Mouse (Mus musculus): ENCODE data around the gene Echdc3.

Echdc3 gene

DNA sequence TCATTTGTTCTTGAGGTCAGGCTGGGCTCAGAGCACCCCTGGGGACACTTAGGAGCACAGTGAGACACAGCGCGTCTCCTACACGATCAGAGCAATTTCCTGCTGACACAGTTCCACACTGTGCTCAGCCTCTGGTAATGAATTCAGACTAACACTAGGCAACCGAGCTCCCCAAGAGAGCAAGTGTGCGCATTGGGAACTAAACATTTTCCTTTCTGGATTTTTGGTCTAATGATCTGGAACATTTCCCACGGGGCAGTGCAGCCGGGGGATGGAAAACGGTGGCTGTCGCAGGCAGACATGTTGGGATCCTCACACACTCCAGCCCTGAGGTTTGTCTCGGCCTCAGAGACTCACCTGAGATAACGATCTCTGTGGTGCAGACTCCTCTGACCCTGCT, 25.4 kb downstream of the Echdc3 start:
- CTCF ChIA-PET: interaction anchor here in 1 of 4 experiments (1.1 kb wide), 1 partner anchor 272 kb away, joined by 3 read pairs; no protein-coding TSS in a partner anchor

GRCm38 (mm10) chr2:6186913-6187312, 25.9 kb downstream of the Echdc3 start:
- POLR2A ChIA-PET: no interaction called here
- CTCF ChIA-PET: interaction anchor here in 1 of 4 experiments (1.1 kb wide), 1 partner anchor 272 kb away, joined by 3 read pairs; no protein-coding TSS in a partner anchor

More for the DNA sequence above, 25.4 kb downstream of the Echdc3 start:
- POLR2A ChIA-PET: no interaction called here

DNA sequence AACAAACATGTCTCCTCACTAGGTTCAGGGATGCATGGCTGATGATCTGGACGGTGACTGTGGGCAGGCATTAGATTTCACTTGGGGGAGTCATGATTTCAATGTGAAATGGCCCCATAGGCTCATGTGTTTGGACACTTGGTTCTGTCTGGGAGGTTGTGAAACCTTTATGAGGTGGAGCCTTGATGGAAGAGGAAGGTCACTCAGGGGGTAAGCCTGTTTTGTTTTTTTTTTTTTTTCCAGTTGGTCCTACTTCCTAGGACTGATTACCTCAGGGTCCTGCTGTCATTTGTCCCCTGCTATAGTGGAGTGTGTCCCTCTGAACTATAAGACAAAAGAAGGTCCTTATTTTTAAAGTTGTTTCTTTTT, 33.1 kb downstream of the Echdc3 start:
- POLR2A ChIA-PET: no interaction called here
- CTCF ChIA-PET: interaction anchor here in 1 of 4 experiments (1.0 kb wide), 1 partner anchor 1100 kb away, joined by 7 read pairs; no protein-coding TSS in a partner anchor

GRCm38 (mm10) chr2:6178901-6179748, 33.7 kb downstream of the Echdc3 start:
- CTCF ChIA-PET: interaction anchor here in 1 of 4 experiments (0.7 to 1.0 kb wide), 2 partner anchors 410 to 1099 kb away, joined by 6 to 7 read pairs; no protein-coding TSS in a partner anchor
- POLR2A ChIA-PET: no interaction called here

DNA sequence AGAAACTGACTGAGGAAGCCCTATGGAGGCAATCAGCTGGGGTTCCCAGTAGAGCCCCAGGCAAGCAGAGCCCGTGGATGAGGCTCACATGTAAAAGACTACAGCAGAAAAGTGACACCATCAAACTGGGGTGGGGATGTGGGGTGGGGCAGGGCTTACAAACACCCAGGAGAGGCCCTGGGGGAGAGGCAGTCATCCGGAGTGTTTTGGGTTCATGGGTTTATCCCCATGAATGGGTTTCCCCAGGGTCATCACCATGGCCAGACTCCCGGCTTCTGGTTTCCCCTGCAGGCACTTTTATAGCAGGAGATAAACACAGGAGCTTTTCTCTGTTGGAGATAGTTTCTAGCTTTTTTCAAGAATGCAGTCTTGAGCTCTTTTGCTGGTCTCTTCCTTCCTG, 39.8 kb downstream of the Echdc3 start:
- ChIA-PET POLR2A (interaction anchor here in 1 of 4 experiments (0.6 to 2.1 kb wide), 3 partner anchors 10 to 105 kb away, joined by 3 to 6 read pairs (median 3); no protein-coding TSS in a partner anchor), CTCF (interaction anchor here in 2 of 4 experiments (0.6 kb wide), 2 partner anchors 8 to 57 kb away, joined by 3 read pairs; no protein-coding TSS in a partner anchor)

GRCm38 (mm10) chr2:6168560-6168959, 44.3 kb downstream of the Echdc3 start:
- POLR2A ChIA-PET: interaction anchor here in 2 of 4 experiments (1.0 to 1.7 kb wide), 3 partner anchors 9 to 120 kb away, joined by 3 to 5 read pairs (median 3); no protein-coding TSS in a partner anchor

GRCm38 (mm10) chr2:6167843-6168558, 44.8 kb downstream of the Echdc3 start:
- CTCF ChIA-PET: interaction anchor here in 2 of 4 experiments (0.7 to 1.5 kb wide), 10 partner anchors 9 to 205 kb away, joined by 3 to 6 read pairs (median 4); no protein-coding TSS in a partner anchor
- POLR2A ChIA-PET: interaction anchor here in 2 of 4 experiments (1.0 to 1.7 kb wide), 4 partner anchors 8 to 120 kb away, joined by 3 to 5 read pairs (median 3); no protein-coding TSS in a partner anchor

More at GRCm38 (mm10) chr2:6168560-6168959, 44.3 kb downstream of the Echdc3 start:
- CTCF ChIA-PET: interaction anchor here in 2 of 4 experiments (1.0 to 1.5 kb wide), 7 partner anchors 10 to 205 kb away, joined by 3 to 6 read pairs (median 4); no protein-coding TSS in a partner anchor

GRCm38 (mm10) chr2:6165771-6166170, 47.1 kb downstream of the Echdc3 start:
- POLR2A ChIA-PET: interaction anchor here in 1 of 4 experiments (1.0 kb wide), 1 partner anchor 29 kb away, joined by 4 read pairs; no protein-coding TSS in a partner anchor
- CTCF ChIA-PET: interaction anchor here in 2 of 4 experiments (0.6 to 0.7 kb wide), 2 partner anchors 7 to 89 kb away, joined by 3 read pairs; no protein-coding TSS in a partner anchor

DNA sequence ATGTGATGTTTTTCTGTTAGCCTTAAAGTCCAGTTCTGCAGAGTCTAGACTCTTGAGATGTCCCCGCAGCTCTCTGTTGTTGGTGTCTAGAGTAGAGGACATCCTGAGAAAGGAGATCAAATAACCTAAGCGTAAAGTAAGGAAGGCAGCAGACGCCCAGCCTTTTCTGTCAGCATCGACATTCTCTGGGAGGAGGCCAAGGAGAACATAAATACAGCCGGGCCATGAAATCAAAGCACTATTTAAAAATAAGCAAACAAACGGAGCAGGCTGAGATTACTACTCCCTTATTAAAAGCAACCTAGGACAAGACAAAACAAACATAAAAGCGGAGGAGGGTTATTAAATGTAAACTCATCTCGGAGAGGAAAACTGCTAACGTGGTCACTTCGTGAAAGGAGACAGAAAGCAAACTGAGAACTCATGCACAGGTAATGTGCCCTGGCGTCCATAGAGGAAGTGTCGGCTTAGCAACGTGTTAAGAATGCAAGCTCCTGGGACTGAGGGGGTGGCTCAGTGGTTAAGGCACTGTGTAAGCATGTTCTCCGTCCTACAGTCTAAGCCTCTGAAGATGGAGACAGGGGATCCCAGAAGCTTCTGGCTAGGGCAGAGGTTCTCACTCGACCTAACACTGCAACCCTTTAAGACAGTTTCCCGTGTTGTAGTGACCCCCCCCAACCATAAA, 48.1 kb downstream of the Echdc3 start:
- CTCF ChIA-PET: interaction anchor here in 1 of 4 experiments (0.5 to 0.6 kb wide), 2 partner anchors 8 to 931 kb away, joined by 3 read pairs; no protein-coding TSS in a partner anchor
- POLR2A ChIA-PET: interaction anchor here in 1 of 4 experiments (1.0 kb wide), 2 partner anchors 28 to 105 kb away, joined by 3 to 4 read pairs; no protein-coding TSS in a partner anchor

GRCm38 (mm10) chr2:6162366-6163040, 50.3 kb downstream of the Echdc3 start:
- ChIA-PET POLR2A (interaction anchor here in 3 of 4 experiments (1.0 to 1.9 kb wide), 11 partner anchors 12 to 216 kb away, joined by 3 to 15 read pairs (median 3); no protein-coding TSS in a partner anchor), CTCF (interaction anchor here in 1 of 4 experiments (0.6 kb wide), 1 partner anchor 91 kb away, joined by 3 read pairs; no protein-coding TSS in a partner anchor)

DNA sequence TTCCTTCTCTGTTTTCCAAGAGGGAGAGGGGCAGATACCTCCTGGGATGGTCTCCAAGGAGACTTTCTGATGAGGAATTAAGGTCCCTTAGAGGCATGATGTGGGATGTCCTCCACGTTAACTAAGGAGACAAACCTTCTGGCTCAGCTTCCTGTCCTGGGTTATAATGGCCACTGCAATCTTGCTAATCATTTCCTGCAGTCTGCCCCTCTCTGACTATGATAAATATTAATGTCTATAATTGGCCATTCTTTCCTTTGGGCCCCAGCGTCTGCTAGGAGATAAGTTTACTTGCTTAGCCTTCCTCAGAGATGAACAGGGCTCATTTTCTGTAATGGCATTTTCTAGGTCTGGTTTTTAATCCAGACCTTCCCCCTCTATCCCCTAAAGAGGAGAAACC, 53.1 kb downstream of the Echdc3 start:
- ChIA-PET POLR2A (interaction anchor here in 3 of 4 experiments (0.6 to 1.0 kb wide), 6 partner anchors 9 to 74 kb away, joined by 3 to 6 read pairs (median 3); no protein-coding TSS in a partner anchor), CTCF (no interaction called here)

DNA sequence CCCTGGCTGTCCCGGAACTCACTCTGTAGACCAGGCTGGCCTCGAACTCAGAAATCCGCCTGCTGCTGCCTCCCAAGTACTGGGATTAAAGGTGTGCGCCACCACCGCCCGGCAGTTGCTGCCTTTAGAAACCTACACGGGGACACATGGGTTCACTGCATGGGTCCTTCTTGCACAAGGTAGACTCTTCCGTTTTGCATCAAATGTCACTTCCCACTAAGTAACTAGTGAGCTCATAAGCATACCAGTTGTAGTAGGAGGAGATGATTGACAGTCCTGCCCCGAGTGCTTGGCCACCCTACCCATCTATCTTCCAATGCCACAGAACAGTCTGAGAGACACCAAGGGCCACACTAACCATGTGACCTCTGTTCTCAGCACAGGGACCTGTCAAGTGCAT, 53.6 kb downstream of the Echdc3 start:
- POLR2A ChIA-PET: interaction anchor here in 3 of 4 experiments (0.6 to 1.5 kb wide), 6 partner anchors 9 to 73 kb away, joined by 3 to 6 read pairs (median 3); no protein-coding TSS in a partner anchor

DNA sequence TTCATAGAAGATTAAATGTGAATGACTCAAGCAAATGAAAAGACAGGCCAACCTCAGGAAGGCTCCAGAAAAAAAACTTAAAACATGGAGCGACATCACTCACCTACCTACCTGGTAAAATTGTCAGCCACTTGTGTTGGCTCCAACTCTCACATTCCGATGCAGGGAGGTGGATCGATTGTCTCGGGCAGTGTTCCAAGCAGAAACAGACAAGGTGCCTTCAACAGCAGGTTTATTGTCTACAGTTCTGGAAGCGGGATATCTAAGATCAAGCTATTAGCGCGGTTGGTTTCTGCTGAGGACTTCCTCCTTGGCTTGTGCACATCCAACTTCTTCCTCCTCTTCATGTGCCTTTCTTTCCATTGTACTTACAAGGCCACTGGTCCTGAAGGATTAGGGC, 55.2 kb downstream of the Echdc3 start:
- CTCF ChIA-PET: no interaction called here
- POLR2A ChIA-PET: interaction anchor here in 1 of 4 experiments (1.5 kb wide), 1 partner anchor 34 kb away, joined by 4 read pairs; no protein-coding TSS in a partner anchor

More for the DNA sequence above, 53.6 kb downstream of the Echdc3 start:
- CTCF ChIA-PET: interaction anchor here in 1 of 4 experiments (0.8 kb wide), 1 partner anchor 9 kb away, joined by 4 read pairs; no protein-coding TSS in a partner anchor

DNA sequence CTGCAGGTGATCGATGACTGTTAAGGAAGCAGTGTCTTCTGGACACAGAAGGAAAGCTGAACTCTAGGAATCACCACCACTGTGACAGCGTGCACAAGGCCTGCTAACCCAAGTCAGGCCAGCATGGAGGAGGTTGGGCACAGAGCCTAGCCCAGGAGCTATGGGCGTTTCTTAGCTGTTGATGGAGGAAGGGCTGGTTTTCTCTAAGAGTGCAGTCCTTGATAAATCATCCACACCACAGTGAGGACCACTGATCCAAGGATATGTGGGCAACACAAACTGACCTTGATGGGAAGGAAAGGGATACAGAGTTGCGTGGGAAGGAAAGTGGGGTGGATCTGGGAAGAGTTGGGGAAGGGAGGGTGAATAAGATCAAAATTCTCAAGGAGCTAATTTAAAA, 55.6 kb downstream of the Echdc3 start:
- POLR2A ChIA-PET: no interaction called here
- CTCF ChIA-PET: no interaction called here

GRCm38 (mm10) chr2:6149801-6150200, 63.0 kb downstream of the Echdc3 start:
- CTCF ChIA-PET: no interaction called here
- POLR2A ChIA-PET: interaction anchor here in 1 of 4 experiments (1.4 kb wide), 1 partner anchor 227 kb away, joined by 3 read pairs; no protein-coding TSS in a partner anchor

DNA sequence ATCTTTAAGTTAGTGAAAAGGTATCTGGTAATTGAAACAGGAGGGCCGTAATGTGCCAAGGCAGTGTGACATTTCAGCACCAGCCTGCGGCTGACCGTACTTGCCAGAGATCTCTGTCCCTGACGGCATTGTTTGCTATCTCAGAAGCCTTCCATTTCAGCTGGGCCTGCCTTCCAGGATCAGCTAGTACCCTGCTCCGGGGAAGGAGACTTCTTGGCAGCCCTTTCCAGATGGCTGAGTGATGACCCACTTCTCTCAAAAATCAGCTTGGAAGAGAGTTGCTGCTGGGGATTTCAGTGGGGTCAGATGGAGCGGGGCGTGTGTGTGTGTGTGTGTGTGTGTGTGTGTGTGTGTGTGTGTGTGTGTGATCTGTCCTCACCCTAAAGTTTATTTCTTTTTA, 65.9 kb downstream of the Echdc3 start:
- POLR2A ChIA-PET: no interaction called here
- CTCF ChIA-PET: no interaction called here

GRCm38 (mm10) chr2:6146257-6146656, 66.6 kb downstream of the Echdc3 start:
- POLR2A ChIA-PET: interaction anchor here in 1 of 4 experiments (1.3 kb wide), 1 partner anchor 13 kb away, joined by 3 read pairs; no protein-coding TSS in a partner anchor
- CTCF ChIA-PET: interaction anchor here in 1 of 4 experiments (0.7 kb wide), 1 partner anchor 1045 kb away, joined by 4 read pairs; no protein-coding TSS in a partner anchor

Data from embryonic stem cell, embryonic (primary cell).